Mouse (Mus musculus) liver, embryonic 14.5 days (tissue): ENCODE results near the gene Bcl2a1d. TPM values are rescaled to one million over a fixed set of nuclear protein-coding genes. Genes with fewer than 3 reads are reported as not detected.
"Not testable (repeated sequence)": the region's sequence is repeated elsewhere in the genome, so short reads cannot be mapped to it uniquely, and the experiment has no call there.

Experiments
- ATAC-seq: fragments of 200-750 bp; cut with Nextera tagmentation; 2 replicates; pipeline ENCODE4 v1.8.0; 2017; ENCODE audit warnings: moderate number of reproducible peaks, mild to moderate bottlenecking, moderate library complexity; ENCODE audit not compliant: insufficient read depth
- DNase-seq, 3 experiments: peaks; one replicate each; pipeline ENCODE4 v3.0.0-alpha.2; 2012 to 2013; ENCODE audit warnings: low read depth in 3 of 3, low spot score in 3 of 3
- H3K27ac ChIP-seq: fragments of 300-500 bp; sonication (generic); 2 replicates; pipeline ENCODE4 v1.5.1; 2014; ENCODE audit warnings: moderate library complexity, mild to moderate bottlenecking, control low read depth, inconsistent platforms
- H3K27me3 ChIP-seq: fragments of 300-500 bp; sonication (generic); 2 replicates; pipeline ENCODE4 v1.6.1; 2014; ENCODE audit warnings: mild to moderate bottlenecking, low read length, moderate library complexity; ENCODE audit not compliant: control insufficient read depth, insufficient read depth
- H3K36me3 ChIP-seq: fragments of 300-500 bp; sonication (generic); replicated peaks from 2 replicates; pipeline ENCODE4 v1.6.1; 2014; ENCODE audit warnings: low read depth; ENCODE audit not compliant: control insufficient read depth, insufficient read depth
- H3K4me1 ChIP-seq, 2 experiments: fragments of 200-500 bp in 1 of 2; fragments of 300-500 bp in 1 of 2; sonication (generic) in 1 of 2; replicated peaks; 2 replicates each; pipeline ENCODE4 v1.6.1; 2012 to 2014; ENCODE audit warnings: antibody characterized with exemption in 1 of 2, inconsistent platforms in 1 of 2, low read length in 1 of 2; ENCODE audit not compliant: control insufficient read depth in 2 of 2, insufficient read depth in 2 of 2
- H3K4me2 ChIP-seq: fragments of 300-500 bp; sonication (generic); 2 replicates; pipeline ENCODE4 v1.6.1; 2014; ENCODE audit warnings: low read depth, mild to moderate bottlenecking, control low read depth, moderate library complexity
- H3K4me3 ChIP-seq, 2 experiments: fragments of 200-500 bp in 1 of 2; fragments of 300-500 bp in 1 of 2; sonication (generic) in 1 of 2; 2 replicates each; pipeline ENCODE4 v1.5.1; 2012 to 2014; ENCODE audit warnings: low read depth in 2 of 2, low read length in 2 of 2, mild to moderate bottlenecking in 2 of 2, control low read depth in 1 of 2, inconsistent platforms in 1 of 2, moderate library complexity in 1 of 2; ENCODE audit not compliant: insufficient read depth in 1 of 2
- H3K9ac ChIP-seq: fragments of 300-500 bp; sonication (generic); replicated peaks from 2 replicates; pipeline ENCODE4 v1.6.1; 2014; ENCODE audit warnings: mild to moderate bottlenecking, control low read depth, moderate library complexity
- H3K9me3 ChIP-seq: fragments of 300-500 bp; sonication (generic); 2 replicates; pipeline ENCODE4 v1.6.1; 2016; ENCODE audit warnings: low read length, mixed read lengths; ENCODE audit not compliant: control insufficient read depth
- WGBS: fragments of 180-500 bp; shearing (Covaris S2); extraction: QIAGEN DNeasy Blood & Tissue Kit; methylation state at CpG from one replicate; pipeline ENCODE4 v1.1.7; 2014; ENCODE audit not compliant: insufficient replicate concordance; 5-methylcytosine and 5-hydroxymethylcytosine counted together
- polyA plus RNA-seq, 2 experiments: library from polyadenylated mRNA; depleted of rRNA in 1 of 2; stranded (reverse) in 1 of 2; unstranded in 1 of 2; fragments of >200 nt; fragmentation: Nextera tagmentation in 1 of 2; extraction: Ambion mirVana in 1 of 2; gene quantifications; 2 replicates each; pipeline versions ENCODE4 v1.2.1 to v1.2.3; 2012 to 2014

The Bcl2a1d gene
- polyA plus RNA-seq, 2 experiments: 0.16 to 0.50 TPM

GRCm38 (mm10) chr9:88728311-88728710 lies 3.4 kb downstream of the Bcl2a1d start:
- H3K4me1 ChIP-seq, DNase-seq, H3K27me3 ChIP-seq, H3K4me3 ChIP-seq, ATAC-seq, H3K9me3 ChIP-seq, H3K27ac ChIP-seq, H3K36me3 ChIP-seq, H3K9ac ChIP-seq, H3K4me2 ChIP-seq: not testable (repeated sequence)

- not testable (repeated sequence) for H3K36me3 ChIP-seq, H3K4me2 ChIP-seq, H3K27me3 ChIP-seq, H3K9ac ChIP-seq, H3K4me1 ChIP-seq, H3K9me3 ChIP-seq, DNase-seq, ATAC-seq, H3K27ac ChIP-seq, H3K4me3 ChIP-seq
Observed at GRCm38 (mm10) chr9:88721628-88722027, 10.1 kb downstream of the Bcl2a1d start.

GRCm38 (mm10) chr9:88719989-88720537 lies 11.7 kb downstream of the Bcl2a1d start, which contains the start of gene Mthfsl:
Gene Mthfsl (minus strand): TSS chr9:88720296.
- Histone ChIP-seq H3K4me2 (peak within 1 kb of the TSS; percentile 59), H3K9ac (peak within 1 kb of the TSS; percentile 47), H3K4me3 (peak within 1 kb of the TSS; percentile 43 to 65)
- H3K4me1 ChIP-seq, H3K27me3 ChIP-seq, H3K27ac ChIP-seq, H3K9me3 ChIP-seq, H3K36me3 ChIP-seq, DNase-seq: not testable (repeated sequence)
- 23% methylated on average over 11 of the region's 12 CpGs for WGBS
- ATAC-seq: peak; percentile 41

GRCm38 (mm10) chr9:88719073-88719921 lies 12.4 kb downstream of the Bcl2a1d start:
- 4% methylated on average over 15 of the region's 46 CpGs for WGBS
- not testable (repeated sequence) for H3K27me3 ChIP-seq

GRCm38 (mm10) chr9:88718593-88718992 lies 13.1 kb downstream of the Bcl2a1d start:
- not testable (repeated sequence) for H3K27me3 ChIP-seq, H3K36me3 ChIP-seq, H3K4me1 ChIP-seq, H3K9me3 ChIP-seq, DNase-seq, H3K27ac ChIP-seq, ATAC-seq, H3K4me3 ChIP-seq, H3K9ac ChIP-seq
- peak overlapping the region; percentile 59 for H3K4me2 ChIP-seq
- 66% methylated on average over 4 of the region's 5 CpGs for WGBS

More at GRCm38 (mm10) chr9:88719073-88719921, 12.4 kb downstream of the Bcl2a1d start:
- not testable (repeated sequence) for DNase-seq, H3K4me1 ChIP-seq, H3K9me3 ChIP-seq, H3K36me3 ChIP-seq, H3K27ac ChIP-seq
- Histone ChIP-seq H3K4me3 (peak overlapping the region; percentile 43 to 65), H3K4me2 (peak overlapping the region; percentile 59), H3K9ac (peak overlapping the region; percentile 47)
- ATAC-seq: peak; percentile 93
